Comparison of ENCODE assay signal across 11 mouse cellular contexts in the genomic region with DNA sequence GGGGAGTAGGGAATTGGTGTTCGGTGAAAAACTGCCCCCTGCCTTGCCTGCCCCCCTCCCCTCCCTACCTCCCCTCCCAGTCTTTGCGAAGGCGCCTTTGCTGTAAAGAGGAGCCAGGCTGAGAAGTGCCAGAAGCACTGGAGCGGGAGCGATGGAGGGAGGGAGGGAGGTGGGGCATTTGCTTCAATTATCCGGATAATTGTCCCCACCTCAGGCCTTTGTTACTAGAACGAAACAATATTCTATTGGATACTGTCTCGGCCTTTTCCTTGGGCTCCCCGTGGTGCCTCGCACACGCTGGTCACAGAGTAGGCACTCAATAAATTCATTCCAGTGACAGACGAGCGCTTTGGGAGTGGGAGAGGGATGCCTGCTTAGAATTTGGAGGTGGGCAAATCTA. TPM values are rescaled to one million over a fixed set of nuclear protein-coding genes. Genes with fewer than 3 reads are reported as not detected.
DNase-seq lines count a peak whose midpoint lies in the region; ATAC-seq and TF ChIP-seq lines count a peak whose summit lies in the region.
"Had no signal": no experiment of that assay in that cellular context is flagged by ENCODE, and none has a peak within 500 bp of the region (broad histone marks: within the 10 kb centered on the region; RNA-seq: fewer than 3 reads in every experiment).

No protein-coding gene starts in this region.

- ATAC-seq in midbrain, embryonic 12.5 days (ENCODE audit: low FRiP score, low read depth), result no peak
- no peak for ATAC-seq in midbrain, postnatal 0 days (ENCODE audit: low FRiP score)
- ATAC-seq in embryonic facial prominence, embryonic 14.5 days (ENCODE audit: low read depth), result no peak

- no peak overlapping the region for H3K4me3 ChIP-seq in midbrain, embryonic 12.5 days
- H3K4me3 ChIP-seq in midbrain, postnatal 0 days (ENCODE audit: low read depth, low read length), result no peak overlapping the region
- no peak overlapping the region for H3K4me3 ChIP-seq in embryonic facial prominence, embryonic 14.5 days (ENCODE audit: low read depth, low read length)
- peak overlapping the region; percentile 32 for H3K4me3 ChIP-seq in limb, embryonic 10.5 days

- no peak for DNase-seq in midbrain, postnatal 0 days (ENCODE audit: low spot score)
- DNase-seq in embryonic facial prominence, embryonic 14.5 days (ENCODE audit: low spot score), result no peak
- DNase-seq in limb, embryonic 10.5 days (ENCODE audit: low spot score), result no peak
- no peak for DNase-seq in left cerebral cortex, adult 18-20 months (ENCODE audit: low spot score in 2 of 2)
- DNase-seq in ovary, postnatal 14 days (ENCODE audit: low spot score), result no peak
- DNase-seq in gastrocnemius, postnatal 10 days, result no peak
- DNase-seq: heart, postnatal 36 days had no signal

- peaks cover 49% of the 10 kb centered on the region for H3K4me1 ChIP-seq in midbrain, embryonic 12.5 days
- no peaks in the 10 kb centered on the region for H3K4me1 ChIP-seq in midbrain, postnatal 0 days (ENCODE audit: insufficient read depth, low read length)
- H3K4me1 ChIP-seq in embryonic facial prominence, embryonic 14.5 days (ENCODE audit: control insufficient read depth, insufficient read depth, low read length), result 0 out of 2 replicates have a peak, but pooled peaks cover 9% of the 10 kb centered on the region
- peaks cover 59% of the 10 kb centered on the region for H3K4me1 ChIP-seq in limb, embryonic 10.5 days

- no peak for TF ChIP-seq CTCF in midbrain, postnatal 0 days (IDR thresholded peaks at IDR 0.05)

- no peak overlapping the region for H3K9ac ChIP-seq in midbrain, embryonic 12.5 days (replicated peaks)
- no peak overlapping the region for H3K9ac ChIP-seq in midbrain, postnatal 0 days (replicated peaks; ENCODE audit: low read length, poor library complexity, severe bottlenecking)
- no peak overlapping the region for H3K9ac ChIP-seq in embryonic facial prominence, embryonic 14.5 days (ENCODE audit: low read depth, low read length)

- H3K4me2 ChIP-seq in midbrain, embryonic 12.5 days (replicated peaks), result peak overlapping the region; percentile 10
- H3K4me2 ChIP-seq in midbrain, postnatal 0 days (ENCODE audit: low read depth, low read length, poor library complexity, severe bottlenecking), result no peak overlapping the region
- H3K4me2 ChIP-seq in embryonic facial prominence, embryonic 14.5 days (ENCODE audit: low read depth, low read length), result peak overlapping the region; percentile 29

- no peak overlapping the region for H3K27ac ChIP-seq in midbrain, embryonic 12.5 days (replicated peaks)
- H3K27ac ChIP-seq in midbrain, postnatal 0 days (ENCODE audit: low read depth, low read length), result no peak overlapping the region
- no peak overlapping the region for H3K27ac ChIP-seq in embryonic facial prominence, embryonic 14.5 days (replicated peaks; ENCODE audit: low read depth, low read length)
- no peak overlapping the region for H3K27ac ChIP-seq in limb, embryonic 10.5 days

- under 1% methylated on average over 13 of the region's 13 CpGs for WGBS in midbrain, embryonic 12.5 days
- WGBS in midbrain, postnatal 0 days, result 1% methylated on average over 12 of the region's 13 CpGs
- WGBS in embryonic facial prominence, embryonic 14.5 days, result 4% methylated on average over 13 of the region's 13 CpGs
- 0% methylated on average over 13 of the region's 13 CpGs for WGBS in limb, embryonic 10.5 days

- peaks cover 4% of the 10 kb centered on the region; the same call in 1 of the 2 replicates for H3K9me3 ChIP-seq in midbrain, embryonic 12.5 days
- no peaks in the 10 kb centered on the region for H3K9me3 ChIP-seq in midbrain, postnatal 0 days (ENCODE audit: low read length)
- H3K9me3 ChIP-seq in embryonic facial prominence, embryonic 14.5 days (ENCODE audit: control insufficient read depth, low read length), result no peaks in the 10 kb centered on the region
- H3K9me3 ChIP-seq in limb, embryonic 10.5 days (replicated peaks), result no peaks in the 10 kb centered on the region

- peaks cover 98% of the 10 kb centered on the region for H3K27me3 ChIP-seq in midbrain, embryonic 12.5 days
- peaks cover 96% of the 10 kb centered on the region for H3K27me3 ChIP-seq in midbrain, postnatal 0 days (ENCODE audit: insufficient read depth, low read length)
- peaks cover 85% of the 10 kb centered on the region for H3K27me3 ChIP-seq in embryonic facial prominence, embryonic 14.5 days (replicated peaks; ENCODE audit: control insufficient read depth, insufficient read depth, low read length)
- peaks cover 100% of the 10 kb centered on the region for H3K27me3 ChIP-seq in limb, embryonic 10.5 days (ENCODE audit: low read depth, poor library complexity, severe bottlenecking)
- H3K27me3 ChIP-seq: CH12.LX had no signal

- H3K36me3 ChIP-seq in midbrain, embryonic 12.5 days, result no peaks in the 10 kb centered on the region
- no peaks in the 10 kb centered on the region for H3K36me3 ChIP-seq in midbrain, postnatal 0 days (ENCODE audit: insufficient read depth, low read length)
- H3K36me3 ChIP-seq in embryonic facial prominence, embryonic 14.5 days (ENCODE audit: control insufficient read depth, insufficient read depth, low read length), result no peaks in the 10 kb centered on the region
- H3K36me3 ChIP-seq in limb, embryonic 10.5 days, result no peaks in the 10 kb centered on the region

RNA-seq across cellular contexts. Expression of gene Gsx2, which starts 5.3 kb away (rescaled TPM):
- polyA plus RNA-seq in midbrain, embryonic 12.5 days (2016; fragmentation: Nextera tagmentation; extraction: Ambion mirVana), result 3.6 TPM in 2 replicates
- not detected in 2 replicates for total RNA-seq in midbrain, postnatal 0 days (2014; rRNA removed)
- polyA plus RNA-seq in midbrain, postnatal 0 days (2015; fragmentation: Nextera tagmentation; extraction: Ambion mirVana), result 0.10 and 0.12 TPM in 2 replicates
- polyA plus RNA-seq in embryonic facial prominence, embryonic 14.5 days (2014; fragmentation: Nextera tagmentation; extraction: Ambion mirVana), result not detected in 2 replicates
- polyA plus RNA-seq in limb, embryonic 10.5 days (2016; fragmentation: Nextera tagmentation; extraction: Ambion mirVana), result not detected in 2 replicates
- under 1 TPM in 1 of 2 experiments, not detected in 1; 0.33 TPM for total RNA-seq in left cerebral cortex, adult 18-20 months (2021)
- not detected for total RNA-seq in gastrocnemius, postnatal 10 days (2021)
- total RNA-seq: CH12.LX; gastrocnemius, adult 8-10 months; heart, postnatal 36 days had no signal
- polyA plus RNA-seq: testis, adult 2 months had no signal

RNA-seq across cellular contexts. Expression of gene Chic2, which starts 25.6 kb away (rescaled TPM):
- 33.3 and 44.7 TPM in 2 replicates for polyA plus RNA-seq in midbrain, embryonic 12.5 days (2016; fragmentation: Nextera tagmentation; extraction: Ambion mirVana)
- 9.6 and 26.7 TPM in 2 replicates for total RNA-seq in midbrain, postnatal 0 days (2014; rRNA removed)
- 23.9 and 31.4 TPM in 2 replicates for polyA plus RNA-seq in midbrain, postnatal 0 days (2015; fragmentation: Nextera tagmentation; extraction: Ambion mirVana)
- 46.5 and 53.4 TPM in 2 replicates for polyA plus RNA-seq in embryonic facial prominence, embryonic 14.5 days (2014; fragmentation: Nextera tagmentation; extraction: Ambion mirVana)
- polyA plus RNA-seq in limb, embryonic 10.5 days (2016; fragmentation: Nextera tagmentation; extraction: Ambion mirVana), result 36.9 and 40.0 TPM in 2 replicates
- total RNA-seq in left cerebral cortex, adult 18-20 months (2021), result 10 to 100 TPM; 19.5 to 20.7 TPM
- total RNA-seq in gastrocnemius, postnatal 10 days (2021), result 10 to 100 TPM; 24.5 to 25.9 TPM
